Mouse (Mus musculus) B cell, adult 67 days (primary cell): ENCODE measurements around the gene Add1. TPM values are rescaled to one million over a fixed set of nuclear protein-coding genes. Genes with fewer than 3 reads are reported as not detected.

Source experiments
- total RNA-seq, 2 experiments: library from RNA; stranded (reverse); gene quantifications; 4 replicates each; pipeline ENCODE4 v1.2.4; 2023

Gene Add1
- 100 to 1,000 TPM; 296 to 301 TPM for total RNA-seq

GRCm38 (mm10) chr5:34573268-34574221 is at the start of gene Add1:
TSS of gene Add1 (plus strand) at chr5:34573664.

GRCm38 (mm10) chr5:34525663-34526476 is 47.6 kb upstream of the Add1 start, which contains the start of gene Sh3bp2:
TSS of gene Sh3bp2 (plus strand) at chr5:34525838.

GRCm38 (mm10) chr5:34636481-34637287 is 63.2 kb downstream of the Add1 start, which contains the start of gene Mfsd10:
TSS of gene Mfsd10 (minus strand) at chr5:34637212.

GRCm38 (mm10) chr5:34659686-34660590 is 86.5 kb downstream of the Add1 start, which contains the start of the genes Nop14 and Grk4:
TSS of gene Nop14 (minus strand) at chr5:34660148.
TSS of gene Grk4 (plus strand) at chr5:34660379.

Other genes with a start within 250 kb of the Add1 start
- 100 to 1,000 TPM; 216 to 242 TPM for gene Rnf4, start 237.4 kb upstream of the Add1 start, total RNA-seq
- 10 to 100 TPM; 79.4 to 91.9 TPM for gene Fam193a, start 203.7 kb upstream of the Add1 start, total RNA-seq
- gene Tnip2, start 59.7 kb upstream of the Add1 start, total RNA-seq = 10 to 100 TPM; 32.9 to 38.5 TPM
- 100 to 1,000 TPM; 119 to 137 TPM for gene Sh3bp2, start 47.8 kb upstream of the Add1 start, total RNA-seq
- 10 to 100 TPM; 54.7 to 57.6 TPM for gene Mfsd10, start 63.5 kb downstream of the Add1 start, total RNA-seq
- gene Nop14, start 86.5 kb downstream of the Add1 start, total RNA-seq = 10 to 100 TPM; 32.4 to 35.1 TPM
- 1 to 10 TPM; 3.6 to 5.8 TPM for gene Grk4, start 86.7 kb downstream of the Add1 start, total RNA-seq
- 10 to 100 TPM; 54.6 to 58.2 TPM for gene Htt, start 188.1 kb downstream of the Add1 start, total RNA-seq